Mouse (Mus musculus) liver, embryonic 16.5 days (tissue): Measurements from ENCODE around the gene Crygn. TPM values are rescaled to one million over a fixed set of nuclear protein-coding genes. Genes with fewer than 3 reads are reported as not detected.

Experiments used
- ATAC-seq: fragments of 200-750 bp; cut with Nextera tagmentation; 2 replicates; pipeline ENCODE4 v1.8.0; 2017; ENCODE audit warnings: low read depth, mild to moderate bottlenecking, moderate number of reproducible peaks, moderate library complexity
- H3K27ac ChIP-seq: fragments of 300-500 bp; sonication (generic); 2 replicates; pipeline ENCODE4 v1.5.1; 2014; ENCODE audit warnings: mild to moderate bottlenecking, low read length
- H3K27me3 ChIP-seq: fragments of 300-500 bp; sonication (generic); 2 replicates; pipeline ENCODE4 v1.6.1; 2014; ENCODE audit warnings: low read depth, low read length, mixed read lengths; ENCODE audit not compliant: control insufficient read depth, insufficient read depth
- H3K36me3 ChIP-seq: fragments of 300-500 bp; sonication (generic); 2 replicates; pipeline ENCODE4 v1.6.1; 2014; ENCODE audit warnings: mild to moderate bottlenecking; ENCODE audit not compliant: control insufficient read depth, insufficient read depth
- H3K4me1 ChIP-seq: fragments of 300-500 bp; sonication (generic); 2 replicates; pipeline ENCODE4 v1.6.1; 2014; ENCODE audit warnings: low read depth, low read length, mixed read lengths; ENCODE audit not compliant: control insufficient read depth
- H3K4me2 ChIP-seq: fragments of 300-500 bp; sonication (generic); 2 replicates; pipeline ENCODE4 v1.6.1; 2014; ENCODE audit warnings: low read depth, low read length, mixed read lengths
- H3K4me3 ChIP-seq: fragments of 300-500 bp; sonication (generic); 2 replicates; pipeline ENCODE4 v1.5.1; 2014; ENCODE audit warnings: low read depth, mild to moderate bottlenecking, low read length
- H3K9ac ChIP-seq: fragments of 300-500 bp; sonication (generic); 2 replicates; pipeline ENCODE4 v1.6.1; 2014; ENCODE audit warnings: low read depth, low read length
- H3K9me3 ChIP-seq: fragments of 300-500 bp; sonication (generic); replicated peaks from 2 replicates; pipeline ENCODE4 v1.6.1; 2016; ENCODE audit warnings: low read length; ENCODE audit not compliant: control insufficient read depth
- WGBS: fragments of 180-500 bp; shearing (Covaris S2); extraction: QIAGEN DNeasy Blood & Tissue Kit; methylation state at CpG from one replicate; pipeline ENCODE4 v1.1.7; 2014; ENCODE audit not compliant: insufficient replicate concordance; 5-methylcytosine and 5-hydroxymethylcytosine counted together
- polyA plus RNA-seq: library from polyadenylated mRNA; unstranded; fragments of >200 nt; fragmentation: Nextera tagmentation; extraction: Ambion mirVana; gene quantifications from 2 replicates; pipeline ENCODE4 v1.2.1, GENCODE M21; 2015

The Crygn gene
- polyA plus RNA-seq, 1 experiment from 2014 or later: 0.50 TPM

DNA sequence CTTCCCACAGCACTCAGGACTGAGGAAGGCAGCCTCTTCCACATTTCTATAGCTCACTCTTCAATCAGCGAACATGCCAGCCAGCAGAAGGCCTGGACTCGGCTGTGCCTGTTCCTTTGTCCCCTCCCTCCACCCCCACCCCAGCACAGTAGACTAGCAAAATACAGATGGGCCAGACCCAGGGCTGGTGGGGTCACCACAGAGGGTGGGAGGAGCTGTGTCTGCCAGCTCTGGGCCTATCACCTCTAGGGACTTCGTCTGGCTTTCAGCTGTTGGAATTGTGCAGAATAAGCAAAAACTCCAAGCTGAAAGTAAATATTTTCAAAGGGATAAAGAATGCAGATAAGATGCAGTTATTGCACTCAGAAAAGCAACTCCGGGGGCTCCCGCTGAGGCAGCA lies 33.0 kb downstream of the Crygn start:
- no peak overlapping the region for H3K27ac ChIP-seq
- ATAC-seq: no peak
- 48% methylated on average over 5 of the region's 5 CpGs for WGBS

DNA sequence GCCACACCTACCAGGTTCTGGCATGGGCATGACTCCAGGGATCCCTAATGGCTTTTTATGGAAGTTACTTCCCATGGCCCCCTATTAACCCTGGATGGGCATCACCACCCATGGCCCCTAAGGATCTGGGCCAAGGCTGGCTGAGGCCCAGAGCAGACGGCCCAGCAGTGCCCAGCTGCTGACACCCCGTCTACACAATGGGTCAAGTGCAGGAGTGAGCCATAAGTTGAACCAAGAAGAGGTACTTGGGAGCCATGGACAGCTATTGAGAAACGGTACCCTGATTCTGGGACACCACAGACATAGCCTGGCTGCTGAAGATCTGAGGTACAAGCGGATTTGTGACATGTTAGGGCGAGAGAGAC lies 33.6 kb downstream of the Crygn start:
- no peak overlapping the region for H3K27ac ChIP-seq
- no peak for ATAC-seq
- no peak overlapping the region for H3K4me3 ChIP-seq
- peaks cover 3% of the 10 kb centered on the region for H3K27me3 ChIP-seq
- no peaks in the 10 kb centered on the region for H3K9me3 ChIP-seq
- no peak overlapping the region for H3K4me2 ChIP-seq
- no peak overlapping the region for H3K9ac ChIP-seq
- no peaks in the 10 kb centered on the region for H3K4me1 ChIP-seq
- no peaks in the 10 kb centered on the region for H3K36me3 ChIP-seq
- 68% methylated on average over 5 of the region's 5 CpGs for WGBS

More for the DNA sequence above, 33.0 kb downstream of the Crygn start:
- Histone ChIP-seq H3K4me1 (no peaks in the 10 kb centered on the region), H3K4me3 (no peak overlapping the region), H3K36me3 (no peaks in the 10 kb centered on the region), H3K4me2 (no peak overlapping the region), H3K27me3 (peaks cover 9% of the 10 kb centered on the region), H3K9me3 (no peaks in the 10 kb centered on the region), H3K9ac (no peak overlapping the region)

DNA sequence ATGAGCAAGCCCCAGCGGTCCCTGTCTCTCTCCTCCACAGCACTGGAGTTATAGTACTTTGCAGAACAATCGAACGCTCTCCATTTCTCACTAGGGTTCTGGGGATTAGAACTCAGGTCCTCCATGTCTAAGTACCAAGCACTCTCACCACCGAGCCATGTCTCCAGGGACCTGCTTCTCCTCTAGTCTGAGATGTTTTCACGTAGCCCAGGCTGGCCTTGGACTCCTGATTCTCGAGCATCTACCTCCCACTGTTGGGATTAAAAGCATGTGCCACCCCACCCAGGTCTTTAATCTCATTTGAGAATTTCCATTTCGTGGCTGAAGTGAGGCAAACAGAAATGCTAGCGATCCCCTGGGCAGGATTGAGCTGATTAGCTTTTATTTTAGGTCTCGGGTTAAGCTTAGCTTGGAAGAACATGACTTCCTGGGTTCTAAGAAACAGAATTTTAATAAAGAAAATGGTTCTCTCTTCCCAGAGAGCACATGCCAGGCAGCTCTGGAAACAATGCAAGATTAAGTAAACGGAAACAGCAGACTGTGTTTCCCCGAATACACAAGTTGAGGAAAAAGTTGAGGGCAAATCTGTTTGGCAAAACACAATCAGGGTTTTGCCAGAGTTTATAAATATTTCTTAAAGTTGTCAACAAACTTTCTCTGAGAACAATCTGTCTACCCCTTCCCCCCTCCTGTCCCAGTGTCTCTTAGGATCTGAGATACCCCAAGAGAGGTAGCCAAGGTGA lies 34.1 kb downstream of the Crygn start:
- ATAC-seq: no peak
- Histone ChIP-seq H3K9ac (no peak overlapping the region), H3K4me3 (no peak overlapping the region), H3K36me3 (no peaks in the 10 kb centered on the region), H3K4me1 (no peaks in the 10 kb centered on the region), H3K27ac (no peak overlapping the region), H3K27me3 (no peaks in the 10 kb centered on the region; the same call in 1 of the 2 replicates), H3K9me3 (no peaks in the 10 kb centered on the region), H3K4me2 (no peak overlapping the region)
- WGBS: 50% methylated on average over 11 of the region's 11 CpGs

DNA sequence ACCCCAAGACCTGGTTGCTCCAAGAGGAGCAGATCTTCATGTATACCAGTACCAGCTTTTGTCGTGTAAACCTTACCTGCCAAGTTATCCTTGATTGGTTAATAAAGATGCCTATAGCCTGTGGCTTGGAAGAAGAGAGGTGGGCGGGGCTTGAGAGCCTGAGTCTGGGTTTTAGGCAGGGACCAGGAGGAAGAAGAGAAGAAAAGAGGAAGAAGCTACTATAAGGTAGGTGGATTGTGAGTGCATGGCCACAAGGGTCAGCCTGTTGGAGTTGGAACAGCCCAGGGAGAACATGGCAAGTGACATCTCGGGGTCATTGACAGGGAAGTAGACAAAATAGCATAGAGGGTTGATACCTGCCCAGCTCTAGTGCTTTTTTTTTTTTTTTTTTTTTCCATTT lies 38.0 kb downstream of the Crygn start:
- no peak overlapping the region for H3K4me3 ChIP-seq
- H3K4me1 ChIP-seq: no peaks in the 10 kb centered on the region; the same call in 1 of the 2 replicates
- no peaks in the 10 kb centered on the region for H3K27me3 ChIP-seq
- no peak for ATAC-seq
- no peak overlapping the region for H3K9ac ChIP-seq
- no peak overlapping the region for H3K27ac ChIP-seq
- H3K36me3 ChIP-seq: no peaks in the 10 kb centered on the region
- no peak overlapping the region for H3K4me2 ChIP-seq
- no peaks in the 10 kb centered on the region for H3K9me3 ChIP-seq
- WGBS: 49% methylated on average over 3 of the region's 3 CpGs

DNA sequence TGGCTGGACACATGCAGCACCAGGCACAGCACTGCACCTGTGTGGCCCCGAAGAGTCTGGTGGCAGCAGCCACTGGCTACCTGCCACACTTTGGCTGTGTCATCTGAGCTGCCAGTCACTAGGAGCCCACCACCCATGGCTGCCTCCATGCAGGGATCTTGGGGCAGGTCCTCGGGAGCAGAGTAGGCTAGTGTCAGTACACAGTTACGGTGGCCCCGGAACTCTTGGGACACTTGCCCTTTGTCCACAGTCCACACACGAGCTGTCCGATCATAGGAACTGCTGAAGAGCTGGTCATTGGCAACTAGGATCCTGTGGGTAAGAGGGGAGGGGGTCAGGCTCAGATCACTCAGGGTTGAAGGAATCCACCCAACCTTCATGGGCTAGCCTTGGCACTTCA lies 39.7 kb downstream of the Crygn start:
- Histone ChIP-seq H3K4me2 (no peak overlapping the region), H3K9me3 (no peaks in the 10 kb centered on the region), H3K27me3 (no peaks in the 10 kb centered on the region), H3K4me3 (no peak overlapping the region), H3K4me1 (no peaks in the 10 kb centered on the region; the same call in 1 of the 2 replicates), H3K27ac (no peak overlapping the region), H3K9ac (no peak overlapping the region), H3K36me3 (no peaks in the 10 kb centered on the region)
- ATAC-seq: no peak
- WGBS: 71% methylated on average over 6 of the region's 6 CpGs

DNA sequence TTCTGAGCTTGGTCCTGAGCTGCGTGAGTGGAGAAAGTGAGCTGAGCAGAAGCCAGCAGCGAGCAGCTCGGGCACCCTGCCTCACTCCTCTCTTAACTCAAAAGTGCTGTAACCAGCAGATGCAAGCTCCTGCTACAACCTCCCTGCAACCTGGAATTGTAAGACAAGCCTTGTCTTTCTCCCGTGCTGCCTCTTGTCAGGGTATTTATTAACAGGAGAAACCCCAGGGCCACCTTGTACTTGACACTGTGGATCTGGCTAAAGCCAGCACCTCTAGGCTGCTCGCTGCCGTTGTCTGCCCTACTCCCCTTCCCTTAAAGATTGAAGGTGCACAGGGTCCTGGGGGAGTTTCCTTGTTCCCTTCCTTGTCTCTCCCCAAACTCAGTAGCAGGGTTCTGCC lies 43.8 kb downstream of the Crygn start:
- 71% methylated on average over 6 of the region's 6 CpGs for WGBS
- H3K27ac ChIP-seq: no peak overlapping the region
- peaks cover 3% of the 10 kb centered on the region for H3K36me3 ChIP-seq
- H3K4me3 ChIP-seq: no peak overlapping the region
- H3K27me3 ChIP-seq: no peaks in the 10 kb centered on the region
- H3K4me2 ChIP-seq: no peak overlapping the region
- no peak for ATAC-seq
- no peaks in the 10 kb centered on the region; the same call in 1 of the 2 replicates for H3K4me1 ChIP-seq
- no peaks in the 10 kb centered on the region for H3K9me3 ChIP-seq
- no peak overlapping the region for H3K9ac ChIP-seq

DNA sequence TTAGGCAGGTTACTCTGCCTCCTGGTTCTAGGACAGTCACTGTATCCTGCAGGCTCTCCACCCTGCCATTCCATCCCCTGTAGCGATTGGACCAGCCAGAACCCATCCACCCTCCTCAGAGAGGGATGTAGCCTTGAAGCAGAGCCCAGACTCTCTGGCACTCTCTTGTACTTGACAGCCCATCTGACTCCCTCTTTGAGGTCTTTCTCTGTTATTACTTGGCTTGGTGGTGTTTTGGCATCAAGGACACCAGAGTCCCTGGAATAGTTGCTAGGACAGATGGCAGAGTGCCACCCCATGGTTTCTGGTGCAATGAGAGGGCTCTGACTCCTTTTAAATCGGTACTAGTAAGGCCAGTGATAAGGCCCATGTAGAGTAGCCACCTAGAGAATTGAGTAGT lies 44.6 kb downstream of the Crygn start:
- H3K27me3 ChIP-seq: no peaks in the 10 kb centered on the region
- no peaks in the 10 kb centered on the region for H3K9me3 ChIP-seq
- H3K36me3 ChIP-seq: peaks cover 10% of the 10 kb centered on the region
- no peak for ATAC-seq
- WGBS: 56% methylated on average over 2 of the region's 2 CpGs
- no peak overlapping the region for H3K9ac ChIP-seq
- H3K4me3 ChIP-seq: no peak overlapping the region
- no peak overlapping the region for H3K27ac ChIP-seq
- H3K4me1 ChIP-seq: no peaks in the 10 kb centered on the region; the same call in 1 of the 2 replicates
- H3K4me2 ChIP-seq: no peak overlapping the region

DNA sequence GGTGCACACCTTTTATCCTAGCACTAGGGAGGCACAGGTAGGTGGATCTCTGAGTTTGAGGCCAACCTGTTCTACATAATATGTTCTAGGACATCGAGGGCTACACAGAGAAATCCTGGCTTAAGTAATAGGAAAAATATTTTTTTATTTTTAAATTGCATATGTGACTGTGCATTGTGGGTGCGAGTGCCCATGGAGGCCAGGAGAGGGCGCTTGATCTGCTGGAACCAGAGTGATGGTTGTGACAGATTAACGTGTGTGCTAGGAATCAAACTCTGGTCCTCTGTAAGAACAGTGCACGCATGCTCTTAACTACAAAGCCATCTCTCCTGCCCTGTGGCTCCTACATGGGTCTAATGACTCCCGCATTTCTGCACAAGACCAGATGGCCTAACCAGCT lies 46.2 kb downstream of the Crygn start:
- H3K27me3 ChIP-seq: no peaks in the 10 kb centered on the region
- H3K9ac ChIP-seq: no peak overlapping the region
- no peak for ATAC-seq
- no peak overlapping the region for H3K4me3 ChIP-seq
- WGBS: 84% methylated on average over 6 of the region's 6 CpGs
- no peaks in the 10 kb centered on the region for H3K9me3 ChIP-seq
- H3K27ac ChIP-seq: no peak overlapping the region
- H3K36me3 ChIP-seq: peaks cover 14% of the 10 kb centered on the region
- H3K4me2 ChIP-seq: no peak overlapping the region
- no peaks in the 10 kb centered on the region for H3K4me1 ChIP-seq

DNA sequence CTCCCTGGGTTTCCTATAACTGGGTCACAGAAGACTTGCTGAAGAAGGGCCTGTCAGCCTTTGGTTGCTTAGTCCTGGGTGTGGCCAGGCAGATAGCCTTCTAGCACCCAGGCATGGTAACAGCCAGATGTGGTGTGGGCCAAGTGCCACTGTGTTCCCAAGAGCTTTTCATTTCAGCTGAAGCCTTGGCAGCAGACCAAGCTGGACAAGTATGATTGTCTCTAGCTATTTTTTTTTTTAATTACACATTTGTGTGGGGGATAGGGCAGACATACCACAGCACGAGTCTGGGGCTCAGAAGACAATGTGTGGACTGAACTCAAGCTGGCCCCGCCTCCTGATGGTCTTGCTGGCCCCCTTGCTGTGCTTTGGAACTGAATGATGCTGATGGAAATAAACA lies 47.8 kb downstream of the Crygn start:
- no peak overlapping the region for H3K4me2 ChIP-seq
- H3K36me3 ChIP-seq: peaks cover 19% of the 10 kb centered on the region
- H3K27me3 ChIP-seq: no peaks in the 10 kb centered on the region
- no peak overlapping the region for H3K27ac ChIP-seq
- no peak overlapping the region for H3K4me3 ChIP-seq
- H3K4me1 ChIP-seq: no peaks in the 10 kb centered on the region
- 79% methylated on average over 2 of the region's 2 CpGs for WGBS
- no peaks in the 10 kb centered on the region for H3K9me3 ChIP-seq
- no peak overlapping the region for H3K9ac ChIP-seq
- ATAC-seq: no peak
